Mouse (Mus musculus) lung, postnatal 0 days (tissue): ENCODE measurements around the gene Nemf.

Source experiments
- CTCF ChIP-seq: IDR thresholded peaks from 2 replicates; pipeline ENCODE4 v1.5.1; 2016; ENCODE audit warnings: antibody characterized with exemption, mild to moderate bottlenecking
- EP300 ChIP-seq: IDR thresholded peaks from 2 replicates; pipeline ENCODE4 v1.6.1; 2016; ENCODE audit warnings: antibody characterized with exemption, mild to moderate bottlenecking, control low read depth

- TF ChIP-seq CTCF (no peak), EP300 (no peak)
Measured at GRCm38 (mm10) chr12:69318431-69318830, 38.5 kb downstream of the Nemf start.
